8 mouse cellular contexts compared by ENCODE assay signal in the genomic region with DNA sequence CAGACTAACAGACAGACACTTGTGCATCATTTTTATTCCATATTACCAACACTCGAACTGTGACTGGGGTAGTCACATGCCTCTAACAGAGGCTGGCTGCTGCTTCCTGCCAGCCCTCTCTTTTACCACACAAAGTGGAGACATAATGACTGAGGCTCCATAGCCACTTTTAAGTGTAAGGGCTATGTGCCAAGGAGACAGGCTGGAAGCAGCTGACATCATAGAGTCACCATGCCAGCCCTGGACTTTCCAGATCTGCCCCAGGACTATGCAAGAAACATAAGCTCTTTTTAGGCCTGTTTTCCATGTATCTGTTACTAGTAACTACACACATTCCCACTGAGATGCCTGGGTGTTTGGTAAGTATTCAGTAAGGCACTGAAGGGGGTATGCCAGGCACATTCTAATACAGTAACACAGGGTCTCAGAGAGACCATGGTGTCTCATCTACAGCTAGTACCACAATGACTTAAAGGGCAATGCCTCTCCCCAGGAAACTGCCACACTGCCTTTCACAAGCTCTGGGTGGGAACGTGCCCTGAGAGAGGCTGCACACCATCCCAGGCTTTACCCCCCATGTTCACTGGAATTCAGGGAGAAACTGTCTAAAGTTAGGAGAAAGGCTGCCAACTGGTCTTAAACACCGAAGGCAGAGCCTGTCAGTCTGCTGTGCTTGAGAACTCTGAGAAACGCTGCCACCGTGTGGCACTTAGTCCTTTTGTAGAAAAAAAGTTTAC. TPM values are rescaled to one million over a fixed set of nuclear protein-coding genes. Genes with fewer than 3 reads are reported as not detected.
DNase-seq lines count a peak whose midpoint lies in the region; ATAC-seq and TF ChIP-seq lines count a peak whose summit lies in the region.

No protein-coding gene starts in this region.

- no peak overlapping the region for H3K27ac ChIP-seq in hindbrain, embryonic 10.5 days
- no peak overlapping the region for H3K27ac ChIP-seq in hindbrain, embryonic 13.5 days
- H3K27ac ChIP-seq in lung, embryonic 14.5 days (ENCODE audit: low read depth), result no peak overlapping the region; the same call in 1 of the 2 replicates

- intact Hi-C loops in heart, postnatal 10 days (cut with DNase I), result no loop called here

- no peaks in the 10 kb centered on the region for H3K27me3 ChIP-seq in hindbrain, embryonic 10.5 days (ENCODE audit: insufficient read depth, poor library complexity, severe bottlenecking)
- no peaks in the 10 kb centered on the region for H3K27me3 ChIP-seq in hindbrain, embryonic 13.5 days
- H3K27me3 ChIP-seq in lung, embryonic 14.5 days (ENCODE audit: insufficient read depth, low read length), result no peaks in the 10 kb centered on the region

- DNase-seq in hindbrain, embryonic 10.5 days (ENCODE audit: low spot score), result peak; percentile 11
- DNase-seq in urinary bladder, postnatal 14 days (ENCODE audit: low spot score), result peak; percentile 15
- DNase-seq in urinary bladder, postnatal 4 days (ENCODE audit: low spot score in 2 of 2), result no peak
- DNase-seq in heart, postnatal 10 days, result peak; percentile 35 to 51
- DNase-seq in lung, embryonic 14.5 days, result peak; percentile 79
- no peak for DNase-seq in urinary bladder, postnatal 10 days (ENCODE audit: low spot score)

- H3K4me3 ChIP-seq in hindbrain, embryonic 10.5 days, result no peak overlapping the region
- H3K4me3 ChIP-seq in hindbrain, embryonic 13.5 days, result no peak overlapping the region
- H3K4me3 ChIP-seq in lung, embryonic 14.5 days (ENCODE audit: low read depth, low read length), result no peak overlapping the region

- WGBS in hindbrain, embryonic 10.5 days, result 21% methylated on average over 5 of the region's 5 CpGs
- 23% methylated on average over 5 of the region's 5 CpGs for WGBS in hindbrain, embryonic 13.5 days
- WGBS in lung, embryonic 14.5 days, result 33% methylated on average over 5 of the region's 5 CpGs

- no peak overlapping the region for H3K4me2 ChIP-seq in hindbrain, embryonic 13.5 days
- H3K4me2 ChIP-seq in lung, embryonic 14.5 days, result no peak overlapping the region

- no peak for ATAC-seq in hindbrain, embryonic 13.5 days (ENCODE audit: low FRiP score)
- ATAC-seq in lung, embryonic 14.5 days (ENCODE audit: insufficient read depth), result peak; percentile 35; the same call in 1 of the 2 replicates
- no peak for ATAC-seq in monocyte, adult 5-6 weeks (replicated peaks; ENCODE audit: insufficient number of reproducible peaks, low FRiP score, low TSS enrichment, poor library complexity, severe bottlenecking)

- no peaks in the 10 kb centered on the region for H3K4me1 ChIP-seq in hindbrain, embryonic 10.5 days (replicated peaks)
- peaks cover 5% of the 10 kb centered on the region; the same call in 1 of the 2 replicates for H3K4me1 ChIP-seq in hindbrain, embryonic 13.5 days (replicated peaks)
- no peaks in the 10 kb centered on the region for H3K4me1 ChIP-seq in lung, embryonic 14.5 days (ENCODE audit: insufficient read depth)

- no peak overlapping the region for H3K9ac ChIP-seq in hindbrain, embryonic 13.5 days
- H3K9ac ChIP-seq in lung, embryonic 14.5 days, result no peak overlapping the region

- peak; percentile 39 for TF ChIP-seq CTCF in lung, embryonic 14.5 days (IDR thresholded peaks at IDR 0.05; ENCODE audit: low read depth)

- no peaks in the 10 kb centered on the region for H3K9me3 ChIP-seq in hindbrain, embryonic 10.5 days
- no peaks in the 10 kb centered on the region for H3K9me3 ChIP-seq in hindbrain, embryonic 13.5 days
- no peaks in the 10 kb centered on the region for H3K9me3 ChIP-seq in lung, embryonic 14.5 days (ENCODE audit: low read depth, low read length)

- H3K36me3 ChIP-seq in hindbrain, embryonic 10.5 days, result peaks cover 13% of the 10 kb centered on the region
- H3K36me3 ChIP-seq in hindbrain, embryonic 13.5 days, result peaks cover 33% of the 10 kb centered on the region
- peaks cover 10% of the 10 kb centered on the region; the same call in 1 of the 2 replicates for H3K36me3 ChIP-seq in lung, embryonic 14.5 days (ENCODE audit: insufficient read depth)

RNA-seq across cellular contexts. Expression of gene Bloc1s5, which starts 9.2 kb away (rescaled TPM):
- polyA plus RNA-seq in hindbrain, embryonic 10.5 days (2016; fragmentation: Nextera tagmentation; extraction: Ambion mirVana), result 20.1 and 25.8 TPM in 2 replicates
- polyA plus RNA-seq in hindbrain, embryonic 13.5 days (2015; fragmentation: Nextera tagmentation; extraction: Ambion mirVana), result 25.0 and 26.0 TPM in 2 replicates
- 10 to 100 TPM; 10.4 to 13.0 TPM for total RNA-seq in heart, postnatal 10 days (2021)
- 17.6 and 19.3 TPM in 2 replicates for polyA plus RNA-seq in lung, embryonic 14.5 days (2014; fragmentation: Nextera tagmentation; extraction: Ambion mirVana)
- 8.1 to 11.9 TPM (median 10.2 TPM) in 3 replicates for total RNA-seq in monocyte, adult 5-6 weeks (2017)

RNA-seq across cellular contexts. Expression of gene Eef1e1, which starts 33.2 kb away (rescaled TPM):
- 69.4 and 71.5 TPM in 2 replicates for polyA plus RNA-seq in hindbrain, embryonic 10.5 days (2016; fragmentation: Nextera tagmentation; extraction: Ambion mirVana)
- 91.3 and 91.6 TPM in 2 replicates for polyA plus RNA-seq in hindbrain, embryonic 13.5 days (2015; fragmentation: Nextera tagmentation; extraction: Ambion mirVana)
- 10 to 100 TPM; 12.9 to 15.9 TPM for total RNA-seq in heart, postnatal 10 days (2021)
- 46.8 and 53.4 TPM in 2 replicates for polyA plus RNA-seq in lung, embryonic 14.5 days (2014; fragmentation: Nextera tagmentation; extraction: Ambion mirVana)
- total RNA-seq in monocyte, adult 5-6 weeks (2017), result 15.5 to 26.9 TPM (median 25.9 TPM) in 3 replicates

Comparison
In these comparisons a context has a peak if more than half of its experiments do, and no peak if none do; other contexts are left out.
1. DNase-seq: peak in hindbrain, embryonic 10.5 days (single experiment), urinary bladder, postnatal 14 days (single experiment), heart, postnatal 10 days (2 of 2) and lung, embryonic 14.5 days (single experiment); none in urinary bladder, postnatal 4 days (0 of 2) and urinary bladder, postnatal 10 days (single experiment).